Mouse (Mus musculus): Measurements from ENCODE around the gene Srrm1. TPM values are rescaled to one million over a fixed set of nuclear protein-coding genes. Genes with fewer than 3 reads are reported as not detected.
"Not testable (repeated sequence)": the region's sequence is repeated elsewhere in the genome, so short reads cannot be mapped to it uniquely, and the experiment has no call there.

The Srrm1 gene
- total RNA-seq, 2 experiments from 2014 or later: 80.5 to 144 TPM

- not testable (repeated sequence) for ATAC-seq (ENCODE audit: poor library complexity, severe bottlenecking)
Observed at GRCm38 (mm10) chr4:135280016-135280415, 73.1 kb downstream of the Srrm1 start.

GRCm38 (mm10) chr4:135276681-135277379 lies 76.3 kb downstream of the Srrm1 start:
- no peak for ATAC-seq (ENCODE audit: poor library complexity, severe bottlenecking)

- no peak for ATAC-seq (ENCODE audit: poor library complexity, severe bottlenecking)
Observed at GRCm38 (mm10) chr4:135274761-135275160, 78.4 kb downstream of the Srrm1 start.

- ATAC-seq (ENCODE audit: poor library complexity, severe bottlenecking): no peak
Observed at GRCm38 (mm10) chr4:135273307-135273682, 79.8 kb downstream of the Srrm1 start.

- peak; percentile 97 for ATAC-seq (ENCODE audit: poor library complexity, severe bottlenecking)
Observed at GRCm38 (mm10) chr4:135272640-135273306, 80.3 kb downstream of the Srrm1 start, which contains the start of gene Clic4. Gene Clic4 (minus strand): TSS chr4:135272814.

GRCm38 (mm10) chr4:135271881-135272616 lies 81.1 kb downstream of the Srrm1 start:
- ATAC-seq (ENCODE audit: poor library complexity, severe bottlenecking): peak; percentile 9; the same call in 1 of the 2 replicates

- ATAC-seq (ENCODE audit: poor library complexity, severe bottlenecking): no peak
Observed at GRCm38 (mm10) chr4:135271419-135271828, 81.7 kb downstream of the Srrm1 start.

Other genes with a start within 250 kb of the Srrm1 start
- 18.1 and 20.8 TPM in 2 replicates for gene Runx3, start 232.7 kb downstream of the Srrm1 start, total RNA-seq (2015)
- gene Runx3, start 232.7 kb downstream of the Srrm1 start, total RNA-seq (2017): 4.3 and 6.5 TPM in 2 replicates
- 28.4 and 29.7 TPM in 2 replicates for gene Clic4, start 80.5 kb downstream of the Srrm1 start, total RNA-seq (2015)
- gene Clic4, start 80.5 kb downstream of the Srrm1 start, total RNA-seq (2017): 32.3 and 39.2 TPM in 2 replicates
- not detected in 2 replicates for gene Ncmap, start 44.9 kb upstream of the Srrm1 start, total RNA-seq (2015)
- not detected in 2 replicates for gene Ncmap, start 44.9 kb upstream of the Srrm1 start, total RNA-seq (2017)
- gene Rcan3, start 80.5 kb upstream of the Srrm1 start, total RNA-seq (2015): 11.8 and 12.0 TPM in 2 replicates
- 9.8 and 10.6 TPM in 2 replicates for gene Rcan3, start 80.5 kb upstream of the Srrm1 start, total RNA-seq (2017)
- gene Stpg1, start 141.5 kb upstream of the Srrm1 start, total RNA-seq (2015): not detected in 2 replicates
- gene Stpg1, start 141.5 kb upstream of the Srrm1 start, total RNA-seq (2017): 0.18 TPM in 1 of 2 replicates, not detected in the other
- gene Nipal3, start 141.7 kb upstream of the Srrm1 start, total RNA-seq (2015): 7.1 and 7.7 TPM in 2 replicates
- gene Nipal3, start 141.7 kb upstream of the Srrm1 start, total RNA-seq (2017): 31.8 and 36.0 TPM in 2 replicates
- not detected in 2 replicates for gene Grhl3, start 220.3 kb upstream of the Srrm1 start, total RNA-seq (2015)
- gene Grhl3, start 220.3 kb upstream of the Srrm1 start, total RNA-seq (2017): not detected in 2 replicates

Data from megakaryocyte, adult 5-6 weeks (primary cell).